Mouse (Mus musculus) ES-E14 (cell line): ENCODE data around the gene B2m. TPM values are rescaled to one million over a fixed set of nuclear protein-coding genes. Genes with fewer than 3 reads are reported as not detected.

Experiments used
- DNase-seq: peaks from one replicate; pipeline ENCODE4 v3.0.0-alpha.2; 2013; ENCODE audit warnings: low read depth, low spot score
- H3K27ac ChIP-seq: 2 replicates; pipeline ENCODE4 v1.5.1; 2012; ENCODE audit warnings: low read depth, mild to moderate bottlenecking, low read length, moderate library complexity, mixed read lengths; ENCODE audit not compliant: poor library complexity, insufficient read depth, severe bottlenecking
- H3K36me3 ChIP-seq: 2 replicates; pipeline ENCODE4 v1.6.1; 2012; ENCODE audit warnings: mild to moderate bottlenecking, low read length, moderate library complexity, mixed read lengths; ENCODE audit not compliant: control insufficient read depth, poor library complexity, insufficient read depth, severe bottlenecking
- H3K4me1 ChIP-seq, 2 experiments: fragments of 150-350 bp in 1 of 2; sonication (generic) in 1 of 2; 2 replicates each; pipeline ENCODE4 v1.6.1; 2012; ENCODE audit warnings: low read length in 2 of 2, mild to moderate bottlenecking in 1 of 2, mixed read lengths in 1 of 2; ENCODE audit not compliant: control insufficient read depth in 2 of 2, insufficient read depth in 2 of 2, poor library complexity in 1 of 2
- H3K4me3 ChIP-seq, 2 experiments: fragments of 150-350 bp in 1 of 2; sonication (generic) in 1 of 2; 2 replicates each; pipeline ENCODE4 v1.5.1; 2012; ENCODE audit warnings: low read length in 2 of 2, low read depth in 1 of 2, mild to moderate bottlenecking in 1 of 2, mixed read lengths in 1 of 2; ENCODE audit not compliant: insufficient read depth in 1 of 2, poor library complexity in 1 of 2, severe bottlenecking in 1 of 2
- H3K9ac ChIP-seq: 2 replicates; pipeline ENCODE4 v1.6.1; 2012; ENCODE audit warnings: low read depth, mild to moderate bottlenecking, low read length, mixed read lengths; ENCODE audit not compliant: poor library complexity, insufficient read depth, severe bottlenecking
- H3K9me3 ChIP-seq: fragments of 150-350 bp; sonication (generic); 2 replicates; pipeline ENCODE4 v1.6.1; 2012; ENCODE audit warnings: low read depth, mild to moderate bottlenecking, low read length; ENCODE audit not compliant: control insufficient read depth, insufficient read depth
- CHD2 ChIP-seq: IDR thresholded peaks from 2 replicates; pipeline ENCODE4 v1.6.1; 2014; ENCODE audit warnings: mild to moderate bottlenecking, low read depth, low read length, inconsistent platforms
- HCFC1 ChIP-seq: IDR thresholded peaks from 2 replicates; pipeline ENCODE4 v1.6.1; 2012; ENCODE audit warnings: low read length, inconsistent platforms, borderline replicate concordance; ENCODE audit not compliant: insufficient read depth
- MAFK ChIP-seq: IDR thresholded peaks from 2 replicates; pipeline ENCODE4 v1.6.1; 2014; ENCODE audit warnings: mild to moderate bottlenecking, low read depth, low read length, inconsistent platforms; ENCODE audit not compliant: insufficient read depth
- ZC3H11A ChIP-seq: IDR thresholded peaks from 2 replicates; pipeline ENCODE4 v1.6.1; 2012; ENCODE audit warnings: low read depth, mild to moderate bottlenecking, inconsistent platforms, low read length, borderline replicate concordance
- ZNF384 ChIP-seq: IDR thresholded peaks from 2 replicates; pipeline ENCODE4 v1.6.1; 2012; ENCODE audit warnings: low read depth, low read length, inconsistent platforms
- in situ Hi-C, 2 experiments: fragments of 600-800 bp; cut with MboI; formaldehyde crosslinking; loops; one replicate each; pipeline ENCODE4 v1.15.1; 2025; ENCODE audit warnings: low sequenced_read_pairs in 2 of 2, inconsistent platforms in 1 of 2; ENCODE audit not compliant: unreplicated experiment in 2 of 2
- total RNA-seq: library from RNA; depleted of rRNA; stranded (reverse); fragments of 300-350 nt; gene quantifications from 2 replicates; pipeline ENCODE4 v1.2.3, GENCODE M21; 2012

B2m gene
- total RNA-seq, 1 experiment: 73.8 TPM

DNA sequence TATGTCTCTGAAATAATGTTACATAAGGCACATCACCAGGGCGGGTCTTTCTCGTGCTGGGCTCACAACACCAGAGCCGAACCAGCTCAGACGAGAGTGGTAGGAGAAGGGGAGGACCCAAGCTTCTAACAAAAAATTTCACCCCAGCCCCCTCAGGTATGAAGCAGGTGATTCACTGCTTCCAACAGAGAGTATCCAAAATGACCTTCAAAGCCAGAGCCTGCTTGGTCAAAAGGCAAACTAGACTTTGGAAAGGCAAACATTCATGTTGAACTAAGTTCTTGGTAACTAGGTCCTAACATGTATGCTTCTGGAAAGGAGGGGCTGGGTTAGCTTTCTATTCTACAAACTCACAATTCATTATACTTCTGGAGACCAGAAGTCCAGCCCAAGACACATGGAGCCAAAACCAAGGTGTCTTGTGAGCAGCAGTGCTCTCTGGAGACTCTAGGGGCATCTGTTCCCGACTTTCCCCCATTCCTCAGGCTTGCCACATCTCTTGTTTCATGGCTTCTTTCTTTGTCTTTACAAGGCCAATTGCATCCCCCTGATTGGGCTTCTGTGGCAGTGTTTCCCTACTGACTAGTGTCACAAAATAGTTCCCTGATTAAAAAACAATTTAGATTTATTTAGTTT is 6.0 kb upstream of the B2m start:
- no peaks in the 10 kb centered on the region for H3K36me3 ChIP-seq
- no peaks in the 10 kb centered on the region for H3K4me1 ChIP-seq
- no peak overlapping the region for H3K9ac ChIP-seq
- in situ Hi-C loops: no loop called here
- no peak overlapping the region for H3K4me3 ChIP-seq
- DNase-seq: no peak
- no peaks in the 10 kb centered on the region for H3K9me3 ChIP-seq
- TF ChIP-seq CHD2 (no peak), HCFC1 (no peak), ZNF384 (no peak), MAFK (no peak), ZC3H11A (no peak)
- no peak overlapping the region for H3K27ac ChIP-seq

- Histone ChIP-seq H3K9ac (no peak overlapping the region), H3K27ac (no peak overlapping the region), H3K4me1 (no peaks in the 10 kb centered on the region), H3K4me3 (no peak overlapping the region), H3K36me3 (no peaks in the 10 kb centered on the region), H3K9me3 (no peaks in the 10 kb centered on the region)
- no peak for TF ChIP-seq MAFK
- TF ChIP-seq ZC3H11A: no peak
- TF ChIP-seq ZNF384: no peak
- no peak for TF ChIP-seq HCFC1
- no peak for TF ChIP-seq CHD2
- in situ Hi-C loops: no loop called here
- DNase-seq: no peak
Measured at GRCm38 (mm10) chr2:122143111-122143510, 4.4 kb upstream of the B2m start.

- H3K4me1 ChIP-seq: 0 out of 4 replicates have a peak, but pooled peaks cover 0 to 2% of the 10 kb centered on the region in 2 experiments
- no peaks in the 10 kb centered on the region for H3K36me3 ChIP-seq
- no peak overlapping the region for H3K9ac ChIP-seq
- DNase-seq: no peak
- no peak overlapping the region for H3K4me3 ChIP-seq
- no peak for TF ChIP-seq HCFC1
- no peak for TF ChIP-seq MAFK
- TF ChIP-seq ZNF384: no peak
- TF ChIP-seq CHD2: no peak
- TF ChIP-seq ZC3H11A: no peak
- in situ Hi-C loops: no loop called here
- H3K27ac ChIP-seq: no peak overlapping the region
- H3K9me3 ChIP-seq: no peaks in the 10 kb centered on the region
Measured at GRCm38 (mm10) chr2:122145756-122146155, 1.7 kb upstream of the B2m start.

GRCm38 (mm10) chr2:122146687-122147086 is 799 bp upstream of the B2m start:
- Histone ChIP-seq H3K9ac (no peak overlapping the region), H3K9me3 (no peaks in the 10 kb centered on the region), H3K27ac (no peak overlapping the region), H3K4me3 (no peak overlapping the region), H3K36me3 (no peaks in the 10 kb centered on the region), H3K4me1 (0 out of 4 replicates have a peak, but pooled peaks cover 0 to 2% of the 10 kb centered on the region in 2 experiments)
- in situ Hi-C loops: no loop called here
- TF ChIP-seq CHD2: no peak
- TF ChIP-seq HCFC1: no peak
- TF ChIP-seq ZC3H11A: no peak
- no peak for TF ChIP-seq ZNF384
- no peak for TF ChIP-seq MAFK
- no peak for DNase-seq
